Mouse (Mus musculus) lung, adult 2 months (tissue): ENCODE data around the gene Prkce.

Source experiments
- CTCF ChIP-seq: fragments of 200-500 bp; IDR thresholded peaks from 2 replicates; pipeline ENCODE4 v1.5.1; 2011; ENCODE audit warnings: mild to moderate bottlenecking, low read length, control low read depth; ENCODE audit not compliant: insufficient read depth
- POLR2A ChIP-seq: fragments of 200-500 bp; IDR thresholded peaks from 2 replicates; pipeline ENCODE4 v1.6.1; 2011; ENCODE audit warnings: low read depth, mild to moderate bottlenecking, control low read depth, low read length, borderline replicate concordance; ENCODE audit errors: extremely low read depth

GRCm38 (mm10) chr17:86589681-86590080 lies 422.1 kb downstream of the Prkce start:
- TF ChIP-seq CTCF (no peak), POLR2A (no peak)
